Mouse (Mus musculus): Measurements from ENCODE around the gene Nfia.

The Nfia gene

GRCm38 (mm10) chr4:97914348-97914747 is 141.8 kb downstream of the Nfia start:
- peak in 1 of 2 experiments; percentile 18 for DNase-seq

- DNase-seq: peak in 1 of 2 experiments; percentile 15
Observed at GRCm38 (mm10) chr4:97914761-97915160, 142.2 kb downstream of the Nfia start.

GRCm38 (mm10) chr4:97917568-97917967 is 145.0 kb downstream of the Nfia start:
- peak in 1 of 2 experiments; percentile 25 for DNase-seq

- peak in 1 of 2 experiments; percentile 18 for DNase-seq
Observed at GRCm38 (mm10) chr4:97918675-97919074, 146.1 kb downstream of the Nfia start.

GRCm38 (mm10) chr4:97919773-97920172 is 147.2 kb downstream of the Nfia start:
- DNase-seq: no peak

GRCm38 (mm10) chr4:97920287-97921079 is 147.9 kb downstream of the Nfia start:
- peak; percentile 78 for DNase-seq

GRCm38 (mm10) chr4:97921682-97922081 is 149.1 kb downstream of the Nfia start:
- DNase-seq: peak in 1 of 2 experiments; percentile 17

- DNase-seq: peak in 1 of 2 experiments; percentile 8
Observed at GRCm38 (mm10) chr4:97923248-97923647, 150.7 kb downstream of the Nfia start.

- peak; percentile 68 to 74 for DNase-seq
Observed at GRCm38 (mm10) chr4:97923876-97924316, 151.4 kb downstream of the Nfia start.

- DNase-seq: peak in 1 of 2 experiments; percentile 65
Observed at GRCm38 (mm10) chr4:97924414-97924813, 151.9 kb downstream of the Nfia start.

GRCm38 (mm10) chr4:97924855-97925254 is 152.3 kb downstream of the Nfia start:
- DNase-seq: peak in 1 of 2 experiments; percentile 5

- DNase-seq: peak in 1 of 2 experiments; percentile 21
Observed at GRCm38 (mm10) chr4:97925644-97926043, 153.1 kb downstream of the Nfia start.

- DNase-seq: peak in 1 of 2 experiments; percentile 61
Observed at GRCm38 (mm10) chr4:97926607-97927308, 154.2 kb downstream of the Nfia start.

- no peak for DNase-seq
Observed at GRCm38 (mm10) chr4:97927309-97927656, 154.7 kb downstream of the Nfia start.

- DNase-seq: no peak
Observed at GRCm38 (mm10) chr4:97936371-97936770, 163.8 kb downstream of the Nfia start.

GRCm38 (mm10) chr4:97936912-97937311 is 164.4 kb downstream of the Nfia start:
- peak in 1 of 2 experiments; percentile 62 for DNase-seq

- peak; percentile 76 to 78 for DNase-seq
Observed at GRCm38 (mm10) chr4:97939492-97939891, 167.0 kb downstream of the Nfia start.

GRCm38 (mm10) chr4:97939920-97940520 is 167.5 kb downstream of the Nfia start:
- DNase-seq: peak in 1 of 2 experiments; percentile 3

- DNase-seq: peak in 1 of 2 experiments; percentile 46
Observed at GRCm38 (mm10) chr4:97941616-97942015, 169.1 kb downstream of the Nfia start.

- DNase-seq: no peak
Observed at GRCm38 (mm10) chr4:97944309-97944708, 171.8 kb downstream of the Nfia start.

- no peak for DNase-seq
Observed at GRCm38 (mm10) chr4:97947484-97947883, 174.9 kb downstream of the Nfia start.

GRCm38 (mm10) chr4:97948250-97948649 is 175.7 kb downstream of the Nfia start:
- DNase-seq: no peak

- DNase-seq: peak in 1 of 2 experiments; percentile 46
Observed at GRCm38 (mm10) chr4:97950341-97951071, 178.0 kb downstream of the Nfia start.
